Mouse (Mus musculus) liver, postnatal 0 days (tissue): ENCODE results near the gene Neb. TPM values are rescaled to one million over a fixed set of nuclear protein-coding genes. Genes with fewer than 3 reads are reported as not detected.
A peak's percentile ranks its signal among the peaks of the same experiment; 100 is the strongest.

Experiments used
- ATAC-seq: fragments of 200-750 bp; cut with Nextera tagmentation; 2 replicates; pipeline ENCODE4 v1.8.0; 2017; ENCODE audit warnings: mild to moderate bottlenecking, moderate library complexity
- DNase-seq: peaks from one replicate; pipeline ENCODE4 v3.0.0-alpha.2; 2016
- H3K27ac ChIP-seq: fragments of 300-500 bp; sonication (generic); 2 replicates; pipeline ENCODE4 v1.5.1; 2014; ENCODE audit warnings: antibody characterized with exemption, moderate library complexity, mild to moderate bottlenecking, low read depth
- H3K27me3 ChIP-seq: fragments of 300-500 bp; sonication (generic); 2 replicates; pipeline ENCODE4 v1.6.1; 2014; ENCODE audit warnings: low read length, control low read depth, mixed read lengths; ENCODE audit not compliant: insufficient read depth
- H3K36me3 ChIP-seq: fragments of 300-500 bp; sonication (generic); replicated peaks from 2 replicates; pipeline ENCODE4 v1.6.1; 2014; ENCODE audit warnings: mild to moderate bottlenecking, control low read depth, low read length, moderate library complexity, mixed read lengths; ENCODE audit not compliant: insufficient read depth
- H3K4me1 ChIP-seq: fragments of 300-500 bp; sonication (generic); 2 replicates; pipeline ENCODE4 v1.6.1; 2014; ENCODE audit warnings: antibody characterized with exemption, mild to moderate bottlenecking, control low read depth; ENCODE audit not compliant: insufficient read depth
- H3K4me2 ChIP-seq: fragments of 300-500 bp; sonication (generic); 2 replicates; pipeline ENCODE4 v1.6.1; 2014; ENCODE audit warnings: low read depth, mild to moderate bottlenecking, low read length, moderate library complexity, mixed read lengths
- H3K4me3 ChIP-seq: fragments of 300-500 bp; sonication (generic); 2 replicates; pipeline ENCODE4 v1.5.1; 2014; ENCODE audit warnings: low read depth, low read length
- H3K9ac ChIP-seq: fragments of 300-500 bp; sonication (generic); replicated peaks from 2 replicates; pipeline ENCODE4 v1.6.1; 2014; ENCODE audit warnings: mild to moderate bottlenecking, moderate library complexity
- H3K9me3 ChIP-seq: fragments of 300-500 bp; sonication (generic); 2 replicates; pipeline ENCODE4 v1.6.1; 2016; ENCODE audit warnings: mild to moderate bottlenecking, control low read depth, low read length, mixed read lengths
- CTCF ChIP-seq: sonication (generic); IDR thresholded peaks from 2 replicates; pipeline ENCODE4 v1.5.1; 2016; ENCODE audit warnings: antibody characterized with exemption, low read depth
- EP300 ChIP-seq: IDR thresholded peaks from 2 replicates; pipeline ENCODE4 v1.6.1; 2016; ENCODE audit warnings: antibody characterized with exemption, low read depth, mild to moderate bottlenecking
- WGBS: fragments of 180-500 bp; shearing (Covaris S2); extraction: QIAGEN DNeasy Blood & Tissue Kit; methylation state at CpG from one replicate; pipeline ENCODE4 v1.1.7; 2014; ENCODE audit not compliant: insufficient replicate concordance; 5-methylcytosine and 5-hydroxymethylcytosine counted together
- polyA plus RNA-seq: library from polyadenylated mRNA; unstranded; fragments of >200 nt; fragmentation: Nextera tagmentation; extraction: Ambion mirVana; gene quantifications from 2 replicates; pipeline ENCODE4 v1.2.1, GENCODE M21; 2015

Gene Neb
- polyA plus RNA-seq, 1 experiment from 2014 or later: 1.7 TPM

DNA sequence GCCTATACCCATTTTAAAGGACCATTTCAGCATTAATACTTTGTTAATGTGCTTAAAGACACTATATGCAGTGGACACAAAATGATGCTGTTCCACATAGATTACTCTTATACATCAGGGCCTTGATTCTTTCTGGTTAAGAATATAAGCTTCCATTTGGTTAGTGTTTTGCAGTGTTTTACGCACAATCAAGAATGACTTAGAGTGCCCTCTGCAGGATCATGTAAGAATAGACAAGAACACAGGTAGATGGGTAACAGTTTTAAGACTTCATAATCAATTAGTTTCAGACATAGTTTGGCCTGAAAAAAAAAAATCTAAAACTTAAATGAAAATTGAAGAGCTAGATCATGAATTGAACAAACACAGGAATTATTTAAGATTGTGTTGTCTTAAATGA lies 28.2 kb upstream of the Neb start:
- no peak overlapping the region for H3K4me2 ChIP-seq
- H3K4me3 ChIP-seq: no peak overlapping the region
- no peak overlapping the region for H3K9ac ChIP-seq
- H3K27ac ChIP-seq: no peak overlapping the region
- no peak for ATAC-seq
- no peak for DNase-seq
- no peaks in the 10 kb centered on the region for H3K27me3 ChIP-seq
- H3K9me3 ChIP-seq: peaks cover 3% of the 10 kb centered on the region; the same call in 1 of the 2 replicates
- TF ChIP-seq CTCF: peak; percentile 57
- no peak for TF ChIP-seq EP300
- H3K36me3 ChIP-seq: peaks cover 67% of the 10 kb centered on the region
- H3K4me1 ChIP-seq: no peaks in the 10 kb centered on the region
- WGBS: 67% methylated on average over 1 of the region's 1 CpGs

DNA sequence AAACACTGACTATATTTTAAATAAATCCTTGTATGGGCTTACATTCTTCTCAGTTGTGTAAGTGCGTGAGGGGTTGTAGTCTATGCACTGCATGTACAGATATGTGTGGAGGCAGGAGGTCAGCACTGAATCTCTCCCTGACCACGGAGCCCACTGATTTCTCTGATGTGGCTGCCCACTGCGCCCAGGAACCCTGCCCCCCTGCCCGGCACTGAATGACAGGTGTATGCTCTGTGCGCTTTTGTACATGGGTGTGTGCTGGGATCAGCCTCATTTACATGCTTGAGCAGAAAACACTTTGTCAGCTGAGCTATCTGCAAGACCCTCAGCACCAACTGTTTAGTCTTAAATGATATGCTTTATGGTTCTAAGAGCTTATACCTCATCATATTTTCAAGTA lies 27.0 kb upstream of the Neb start:
- Histone ChIP-seq H3K4me3 (no peak overlapping the region), H3K27ac (no peak overlapping the region), H3K36me3 (peaks cover 57% of the 10 kb centered on the region), H3K9ac (no peak overlapping the region), H3K4me1 (no peaks in the 10 kb centered on the region), H3K27me3 (no peaks in the 10 kb centered on the region), H3K9me3 (peaks cover 2% of the 10 kb centered on the region; the same call in 1 of the 2 replicates), H3K4me2 (no peak overlapping the region)
- ATAC-seq: no peak
- WGBS: 94% methylated on average over 5 of the region's 5 CpGs
- no peak for DNase-seq
- TF ChIP-seq CTCF: no peak
- TF ChIP-seq EP300: no peak

DNA sequence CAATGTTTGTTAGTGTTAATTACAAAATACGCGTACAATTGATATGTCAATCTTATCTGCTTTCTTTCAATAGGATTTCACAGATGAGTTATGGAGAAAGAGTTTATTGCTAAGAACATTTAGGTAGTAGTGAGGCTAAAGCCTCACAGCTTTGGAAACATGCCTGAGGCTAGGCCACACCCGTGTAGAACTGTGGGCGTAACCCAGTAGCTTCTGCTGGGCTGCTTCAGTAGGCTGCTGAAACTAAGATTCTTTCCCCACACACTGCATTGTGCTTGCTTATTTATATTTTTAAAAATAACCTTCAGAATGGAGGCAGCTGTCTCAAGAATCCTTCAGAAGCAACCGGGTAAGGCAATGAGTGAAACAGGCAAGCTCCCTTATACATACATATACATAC lies 16.3 kb upstream of the Neb start:
- DNase-seq (no peak), ATAC-seq (no peak)
- Histone ChIP-seq H3K9ac (no peak overlapping the region), H3K27me3 (no peaks in the 10 kb centered on the region), H3K4me2 (no peak overlapping the region), H3K4me1 (no peaks in the 10 kb centered on the region), H3K36me3 (0 out of 2 replicates have a peak, but pooled peaks cover 4% of the 10 kb centered on the region), H3K4me3 (no peak overlapping the region), H3K9me3 (no peaks in the 10 kb centered on the region), H3K27ac (no peak overlapping the region)
- WGBS: 78% methylated on average over 5 of the region's 5 CpGs
- TF ChIP-seq CTCF: no peak

DNA sequence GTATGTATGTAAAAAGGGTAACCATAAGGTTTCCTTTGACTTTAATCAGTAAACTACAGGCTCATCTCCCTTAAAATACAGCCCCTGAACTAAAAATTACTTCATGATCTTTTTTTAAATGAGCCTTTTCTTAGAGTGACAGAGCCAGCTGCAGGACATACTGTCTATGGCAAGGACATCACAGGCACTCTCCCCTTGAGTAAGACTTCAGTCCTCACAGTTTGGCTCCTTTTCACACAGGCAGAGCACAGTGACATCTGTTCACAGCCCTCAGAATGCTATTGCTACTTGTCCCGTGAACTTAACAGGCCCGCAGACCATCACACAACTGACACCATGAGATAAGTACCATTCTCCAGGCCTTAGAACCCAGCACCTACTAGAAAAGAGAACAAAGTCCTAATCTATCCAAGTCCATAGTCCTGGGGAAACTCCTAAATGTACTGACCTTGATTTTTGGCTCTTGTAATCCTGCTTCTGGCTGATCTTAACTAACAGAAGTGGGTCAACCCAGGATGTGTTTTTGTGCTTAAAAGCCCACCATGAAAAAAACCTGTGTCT lies 12.2 kb upstream of the Neb start:
- TF ChIP-seq CTCF (no peak), EP300 (no peak)
- WGBS: 60% methylated on average over 2 of the region's 2 CpGs
- DNase-seq: no peak

DNA sequence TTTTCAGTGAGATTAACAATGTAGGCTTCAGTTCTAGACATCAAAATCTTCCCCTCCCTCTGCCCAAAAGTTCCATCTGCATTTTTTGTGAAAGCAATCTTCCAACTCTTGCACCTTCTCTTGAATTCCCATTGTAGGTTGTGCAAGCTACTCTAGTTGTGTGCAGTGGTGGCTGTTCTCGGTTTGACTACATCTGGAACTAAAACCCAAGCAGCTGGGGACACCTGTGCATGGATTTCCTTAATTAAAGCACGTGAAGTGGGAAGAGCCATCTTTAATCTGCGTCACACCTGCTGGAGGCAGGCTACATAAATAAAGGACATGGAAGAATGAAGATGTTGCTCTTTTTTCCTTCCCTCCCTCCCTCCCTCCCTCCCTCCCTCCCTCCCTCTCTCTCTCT lies 11.7 kb upstream of the Neb start:
- Histone ChIP-seq H3K36me3 (no peaks in the 10 kb centered on the region), H3K9ac (no peak overlapping the region), H3K4me2 (no peak overlapping the region), H3K4me3 (no peak overlapping the region), H3K27me3 (no peaks in the 10 kb centered on the region), H3K27ac (no peak overlapping the region), H3K4me1 (0 out of 2 replicates have a peak, but pooled peaks cover 5% of the 10 kb centered on the region), H3K9me3 (no peaks in the 10 kb centered on the region)
- DNase-seq (no peak), ATAC-seq (no peak)
- 76% methylated on average over 3 of the region's 3 CpGs for WGBS
- no peak for TF ChIP-seq EP300
- no peak for TF ChIP-seq CTCF

More for the DNA sequence above, 12.2 kb upstream of the Neb start:
- Histone ChIP-seq H3K9me3 (no peaks in the 10 kb centered on the region), H3K4me2 (no peak overlapping the region), H3K27me3 (no peaks in the 10 kb centered on the region), H3K4me3 (no peak overlapping the region), H3K4me1 (0 out of 2 replicates have a peak, but pooled peaks cover 5% of the 10 kb centered on the region), H3K36me3 (no peaks in the 10 kb centered on the region), H3K9ac (no peak overlapping the region), H3K27ac (no peak overlapping the region)
- no peak for ATAC-seq

DNA sequence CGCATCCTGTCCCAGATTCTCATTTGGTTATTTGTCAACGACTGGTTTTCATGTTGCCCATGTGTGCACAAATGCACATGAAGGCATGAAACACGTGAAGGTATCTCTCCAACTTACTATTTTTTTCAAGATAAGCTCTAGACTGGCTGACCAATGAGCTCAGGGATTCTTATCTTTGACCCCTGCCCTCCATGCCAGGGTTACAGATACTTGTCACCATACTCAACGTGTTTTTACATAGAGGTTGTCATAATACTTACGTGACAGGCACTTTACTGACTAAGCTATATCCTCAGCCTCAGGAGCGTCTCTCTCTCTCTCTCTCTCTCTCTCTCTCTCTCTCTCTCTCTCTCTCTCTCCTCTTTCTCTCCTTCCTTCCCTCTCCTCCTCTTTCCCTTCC lies 8.2 kb upstream of the Neb start:
- no peak overlapping the region for H3K27ac ChIP-seq
- H3K4me1 ChIP-seq: 0 out of 2 replicates have a peak, but pooled peaks cover 5% of the 10 kb centered on the region
- no peaks in the 10 kb centered on the region for H3K36me3 ChIP-seq
- no peaks in the 10 kb centered on the region for H3K9me3 ChIP-seq
- no peak overlapping the region for H3K9ac ChIP-seq
- H3K27me3 ChIP-seq: no peaks in the 10 kb centered on the region
- 62% methylated on average over 6 of the region's 6 CpGs for WGBS
- TF ChIP-seq EP300: no peak
- TF ChIP-seq CTCF: no peak
- H3K4me2 ChIP-seq: no peak overlapping the region
- ATAC-seq (peak; percentile 35; the same call in 1 of the 2 replicates), DNase-seq (no peak)
- H3K4me3 ChIP-seq: no peak overlapping the region

DNA sequence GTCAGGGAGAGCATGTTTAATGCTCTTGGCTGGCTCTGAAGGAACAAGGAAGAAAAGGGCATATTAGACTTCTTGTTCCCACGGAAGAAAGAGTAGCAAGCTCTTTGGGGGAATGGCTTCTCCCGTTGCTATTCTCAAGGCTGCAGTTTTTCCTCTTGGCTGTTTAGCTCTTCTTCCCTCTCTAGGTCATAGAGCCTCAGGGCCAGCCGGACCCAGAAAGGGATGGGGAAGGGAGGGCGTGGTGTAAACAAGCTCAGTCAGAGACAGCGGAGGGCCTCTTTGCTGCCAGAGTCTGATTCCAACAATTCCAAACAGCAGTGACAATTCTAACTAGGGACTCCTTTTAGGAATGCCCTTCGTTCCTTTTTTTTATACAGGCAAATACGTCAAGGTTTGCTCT lies 7.8 kb upstream of the Neb start:
- 0 out of 2 replicates have a peak, but pooled peaks cover 5% of the 10 kb centered on the region for H3K4me1 ChIP-seq
- ATAC-seq (no peak), DNase-seq (no peak)
- no peaks in the 10 kb centered on the region for H3K9me3 ChIP-seq
- TF ChIP-seq CTCF: no peak
- TF ChIP-seq EP300: no peak
- no peak overlapping the region for H3K9ac ChIP-seq
- H3K27me3 ChIP-seq: no peaks in the 10 kb centered on the region
- WGBS: 29% methylated on average over 7 of the region's 7 CpGs
- no peak overlapping the region for H3K27ac ChIP-seq
- no peaks in the 10 kb centered on the region for H3K36me3 ChIP-seq
- H3K4me2 ChIP-seq: no peak overlapping the region; the same call in 1 of the 2 replicates
- H3K4me3 ChIP-seq: no peak overlapping the region
